Mouse (Mus musculus): ENCODE data around the gene Vars.

DNA sequence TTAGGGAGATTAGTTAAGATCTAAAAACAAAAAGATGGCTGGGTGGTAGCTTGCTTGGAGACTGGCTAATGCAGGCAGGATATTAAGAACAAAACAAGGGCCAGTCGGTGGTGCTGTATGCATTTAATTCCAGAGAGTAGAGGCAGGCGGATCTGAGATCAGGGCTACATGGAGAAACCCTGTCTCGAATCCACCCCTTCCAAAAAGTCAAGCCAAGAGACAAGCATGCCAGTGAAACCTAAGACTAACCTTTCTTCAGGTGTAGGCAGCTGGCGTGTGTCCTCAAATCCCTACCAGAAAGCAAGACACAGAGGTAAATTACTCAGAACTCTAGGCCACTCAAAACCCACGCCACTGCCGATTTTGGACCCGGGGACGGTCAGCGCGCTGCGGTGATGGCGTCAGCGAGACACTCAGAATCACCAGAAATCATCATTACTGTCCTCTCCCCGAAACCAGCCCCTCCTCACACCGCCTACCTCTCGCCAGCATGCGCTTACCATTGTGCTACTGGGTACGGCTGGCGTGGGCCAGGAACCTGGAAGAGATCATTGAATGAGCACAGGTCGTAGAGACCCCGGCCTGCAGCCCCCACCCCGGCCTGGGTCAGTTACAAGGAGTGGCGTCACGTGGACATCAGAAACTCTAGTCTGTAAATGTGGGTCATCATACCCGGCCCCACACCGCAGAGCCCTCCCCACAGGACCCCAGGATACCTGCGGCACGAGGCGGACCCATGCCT lies 49.0 kb upstream of the Vars start:
- no peak for TF ChIP-seq EP300 (IDR thresholded peaks at IDR 0.05)
- no peak for TF ChIP-seq CTCF (IDR thresholded peaks at IDR 0.05)

Data from lung, postnatal 0 days (tissue).